Mouse (Mus musculus) midbrain, postnatal 0 days (tissue): ENCODE data around the gene Lcorl. TPM values are rescaled to one million over a fixed set of nuclear protein-coding genes. Genes with fewer than 3 reads are reported as not detected.
"Not testable (repeated sequence)": the region's sequence is repeated elsewhere in the genome, so short reads cannot be mapped to it uniquely, and the experiment has no call there.

Experiments used
- ATAC-seq: fragments of 200-750 bp; cut with Nextera tagmentation; 2 replicates; pipeline ENCODE4 v1.8.0; 2017; ENCODE audit warnings: moderate number of reproducible peaks, mild to moderate bottlenecking, moderate TSS enrichment, moderate library complexity; ENCODE audit not compliant: low FRiP score
- DNase-seq: peaks from one replicate; pipeline ENCODE4 v3.0.0-alpha.2; 2015; ENCODE audit warnings: low spot score
- H3K27ac ChIP-seq: fragments of 300-500 bp; sonication (generic); 2 replicates; pipeline ENCODE4 v1.5.1; 2014; ENCODE audit warnings: low read depth, mild to moderate bottlenecking, low read length, mixed read lengths
- H3K27me3 ChIP-seq: fragments of 300-500 bp; sonication (generic); 2 replicates; pipeline ENCODE4 v1.6.1; 2014; ENCODE audit warnings: low read length, control low read depth, mixed read lengths; ENCODE audit not compliant: insufficient read depth
- H3K36me3 ChIP-seq: fragments of 300-500 bp; sonication (generic); 2 replicates; pipeline ENCODE4 v1.6.1; 2014; ENCODE audit warnings: low read length, control low read depth, mixed read lengths; ENCODE audit not compliant: insufficient read depth
- H3K4me1 ChIP-seq: fragments of 300-500 bp; sonication (generic); 2 replicates; pipeline ENCODE4 v1.6.1; 2014; ENCODE audit warnings: mild to moderate bottlenecking, control low read depth, antibody characterized with exemption, low read length, mixed read lengths; ENCODE audit not compliant: insufficient read depth
- H3K4me2 ChIP-seq: fragments of 300-500 bp; sonication (generic); 2 replicates; pipeline ENCODE4 v1.6.1; 2014; ENCODE audit warnings: low read depth, mild to moderate bottlenecking, low read length, mixed read lengths; ENCODE audit not compliant: poor library complexity, severe bottlenecking
- H3K4me3 ChIP-seq: fragments of 300-500 bp; sonication (generic); 2 replicates; pipeline ENCODE4 v1.5.1; 2014; ENCODE audit warnings: low read depth, mild to moderate bottlenecking, low read length, moderate library complexity
- H3K9ac ChIP-seq: fragments of 300-500 bp; sonication (generic); replicated peaks from 2 replicates; pipeline ENCODE4 v1.6.1; 2014; ENCODE audit warnings: mild to moderate bottlenecking, low read length, moderate library complexity, mixed read lengths; ENCODE audit not compliant: poor library complexity, severe bottlenecking
- H3K9me3 ChIP-seq: fragments of 300-500 bp; sonication (generic); 2 replicates; pipeline ENCODE4 v1.6.1; 2016; ENCODE audit warnings: low read length, control low read depth
- CTCF ChIP-seq: IDR thresholded peaks from 2 replicates; pipeline ENCODE4 v1.5.1; 2016; ENCODE audit warnings: antibody characterized with exemption, mild to moderate bottlenecking
- WGBS: fragments of 180-500 bp; shearing (Covaris S2); extraction: QIAGEN DNeasy Blood & Tissue Kit; methylation state at CpG from one replicate; pipeline ENCODE4 v1.1.7; 2014; 5-methylcytosine and 5-hydroxymethylcytosine counted together
- polyA plus RNA-seq: library from polyadenylated mRNA; unstranded; fragments of >200 nt; fragmentation: Nextera tagmentation; extraction: Ambion mirVana; gene quantifications from 2 replicates; pipeline ENCODE4 v1.2.1, GENCODE M21; 2015
- total RNA-seq: library from RNA; depleted of rRNA; stranded (reverse); fragments of >200 nt; gene quantifications from 2 replicates; pipeline ENCODE4 v1.2.3, GENCODE M21; 2014; rRNA removed

Gene Lcorl
- total and polyA plus RNA-seq, 2 experiments from 2014 or later: 43.2 to 65.2 TPM

DNA sequence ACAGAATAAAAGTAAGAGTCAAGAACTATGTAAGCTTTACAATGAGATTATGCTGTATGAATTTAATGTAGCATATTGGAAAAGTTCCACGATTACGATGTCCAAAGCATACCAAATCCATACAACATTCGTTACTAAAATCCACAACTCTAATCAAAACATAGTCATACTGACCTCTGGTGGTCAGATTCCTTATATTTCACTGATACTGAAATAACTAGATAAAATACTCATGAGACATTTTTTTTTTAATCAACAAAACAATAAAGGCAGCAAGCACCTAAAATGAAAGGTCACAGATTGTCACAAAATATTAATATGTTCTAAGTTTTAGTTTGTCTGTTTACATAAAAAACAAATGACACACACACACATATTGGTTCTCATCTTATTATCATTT is 189.1 kb downstream of the Lcorl start:
- H3K9ac ChIP-seq: no peak overlapping the region
- no peaks in the 10 kb centered on the region for H3K4me1 ChIP-seq
- H3K4me2 ChIP-seq: no peak overlapping the region; the same call in 1 of the 2 replicates
- no peaks in the 10 kb centered on the region for H3K9me3 ChIP-seq
- H3K4me3 ChIP-seq: no peak overlapping the region; the same call in 1 of the 2 replicates
- peak; percentile 78 for TF ChIP-seq CTCF
- DNase-seq (peak; percentile 85), ATAC-seq (no peak)
- H3K36me3 ChIP-seq: no peaks in the 10 kb centered on the region
- no peak overlapping the region for H3K27ac ChIP-seq
- 7% methylated on average over 3 of the region's 3 CpGs for WGBS
- H3K27me3 ChIP-seq: no peaks in the 10 kb centered on the region

DNA sequence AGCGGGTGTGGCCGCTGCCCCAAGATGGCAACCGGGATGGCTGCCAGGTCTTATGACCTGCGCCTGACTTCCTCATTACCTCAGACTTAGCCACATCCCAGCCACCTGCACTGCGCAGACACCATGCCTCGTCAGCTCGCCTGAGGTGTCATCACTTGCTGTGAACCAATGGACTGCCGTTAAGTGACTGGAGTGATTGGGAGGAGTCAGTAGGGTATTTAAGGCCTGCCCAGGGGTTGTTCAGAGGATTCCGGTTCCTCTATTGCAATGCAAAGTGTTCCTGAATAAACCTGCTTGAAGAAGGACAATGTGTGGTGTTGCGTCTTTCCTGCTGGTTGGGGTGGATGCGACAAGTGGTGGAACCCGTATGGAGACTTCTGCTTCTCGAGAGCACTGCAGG is 199.0 kb downstream of the Lcorl start:
- not testable (repeated sequence) for H3K4me2 ChIP-seq, H3K27ac ChIP-seq, H3K36me3 ChIP-seq, ATAC-seq, H3K27me3 ChIP-seq, H3K9me3 ChIP-seq, H3K4me1 ChIP-seq, H3K4me3 ChIP-seq, DNase-seq, H3K9ac ChIP-seq
- WGBS: 96% methylated on average over 13 of the region's 13 CpGs

- H3K27me3 ChIP-seq: no peaks in the 10 kb centered on the region
- H3K4me1 ChIP-seq: no peaks in the 10 kb centered on the region
- ATAC-seq (no peak), DNase-seq (no peak)
- no peak overlapping the region for H3K4me2 ChIP-seq
- TF ChIP-seq CTCF: no peak
- no peak overlapping the region for H3K9ac ChIP-seq
- H3K36me3 ChIP-seq: no peaks in the 10 kb centered on the region
- 93% methylated on average over 2 of the region's 2 CpGs for WGBS
- no peaks in the 10 kb centered on the region for H3K9me3 ChIP-seq
- H3K4me3 ChIP-seq: no peak overlapping the region
- H3K27ac ChIP-seq: no peak overlapping the region
Measured at GRCm38 (mm10) chr5:45651026-45651703, 206.2 kb downstream of the Lcorl start.

Other genes starting within 250 kb of the Lcorl start
- gene Fam184b, start 218.0 kb downstream of the Lcorl start, total RNA-seq: 13.0 and 13.9 TPM in 2 replicates
- 9.4 and 9.5 TPM in 2 replicates for gene Fam184b, start 218.0 kb downstream of the Lcorl start, polyA plus RNA-seq
- 2.4 and 3.2 TPM in 2 replicates for gene Ncapg, start 187.7 kb downstream of the Lcorl start, total RNA-seq
- 2.1 and 2.4 TPM in 2 replicates for gene Ncapg, start 187.7 kb downstream of the Lcorl start, polyA plus RNA-seq